Mouse (Mus musculus): Measurements from ENCODE around the gene Zscan29. TPM values are rescaled to one million over a fixed set of nuclear protein-coding genes. Genes with fewer than 3 reads are reported as not detected.
A peak's percentile ranks its signal among the peaks of the same experiment; 100 is the strongest.
"Not testable (repeated sequence)": the region's sequence is repeated elsewhere in the genome, so short reads cannot be mapped to it uniquely, and the experiment has no call there.

Gene Zscan29
- total RNA-seq, 2 experiments from 2014 or later, result 15.1 to 18.2 TPM

DNA sequence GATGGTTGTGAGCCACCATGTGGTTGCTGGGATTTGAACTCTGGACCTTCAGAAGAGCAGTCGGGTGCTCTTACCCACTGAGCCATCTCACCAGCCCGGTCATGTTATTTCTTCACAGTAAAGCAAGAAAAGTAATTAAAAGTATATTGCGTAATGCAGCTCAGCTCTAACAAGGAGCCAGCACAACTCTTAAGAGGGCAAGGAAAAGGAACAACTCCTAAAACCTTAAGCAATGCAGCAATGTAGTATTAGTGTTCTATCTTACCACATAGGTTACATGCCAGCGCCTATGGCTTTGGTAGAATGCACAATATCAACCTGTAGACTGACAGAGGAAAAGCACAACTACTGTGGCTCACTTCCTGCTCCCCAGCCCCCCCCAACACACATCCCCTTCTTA, 33.6 kb downstream of the Zscan29 start:
- no peak for DNase-seq

- DNase-seq, result no peak
Observed at GRCm38 (mm10) chr2:121132822-121133221, 38.1 kb downstream of the Zscan29 start.

GRCm38 (mm10) chr2:121128865-121129620, 41.9 kb downstream of the Zscan29 start:
- peak; percentile 13 to 39 for DNase-seq

DNA sequence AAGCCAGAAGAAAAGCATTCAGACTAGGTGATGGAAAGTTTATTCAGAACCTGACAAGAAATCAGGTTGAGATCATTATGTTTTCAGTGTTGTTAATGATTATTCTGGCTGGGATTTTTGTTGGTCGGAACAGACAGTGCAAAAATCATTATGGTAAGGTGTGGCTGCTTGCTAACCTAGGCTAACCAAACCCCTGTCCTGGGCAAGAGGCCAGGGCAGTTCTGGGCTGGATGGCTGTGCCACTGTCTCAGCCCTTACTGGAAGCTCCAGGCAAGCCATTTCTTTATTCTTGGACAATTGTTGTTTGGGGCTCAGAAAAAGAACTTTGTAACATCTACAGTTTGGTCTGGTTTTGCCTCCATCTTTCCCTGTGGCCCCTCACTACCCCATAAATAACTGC, 43.4 kb downstream of the Zscan29 start:
- no peak for DNase-seq

DNA sequence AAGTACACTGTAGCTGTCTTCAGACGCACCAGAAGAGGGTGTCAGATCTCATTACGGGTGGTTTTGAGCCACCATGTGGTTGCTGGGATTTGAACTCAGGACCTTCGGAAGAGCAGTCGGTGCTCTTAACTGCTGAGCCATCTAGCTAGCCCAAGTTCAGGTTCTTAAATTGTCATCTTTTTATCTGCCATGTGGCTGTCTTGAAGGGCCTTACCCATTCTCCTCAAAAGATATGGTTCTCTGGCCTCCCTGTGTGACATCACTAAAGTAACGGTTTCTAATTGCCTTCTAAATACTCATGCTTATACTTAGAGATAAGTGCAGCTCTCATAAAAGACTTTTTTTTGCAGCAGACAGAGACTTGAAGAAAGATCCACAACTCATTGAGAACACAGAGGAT, 44.6 kb downstream of the Zscan29 start:
- not testable (repeated sequence) for DNase-seq

- no peak for DNase-seq
Observed at GRCm38 (mm10) chr2:121119260-121119659, 51.7 kb downstream of the Zscan29 start.

DNA sequence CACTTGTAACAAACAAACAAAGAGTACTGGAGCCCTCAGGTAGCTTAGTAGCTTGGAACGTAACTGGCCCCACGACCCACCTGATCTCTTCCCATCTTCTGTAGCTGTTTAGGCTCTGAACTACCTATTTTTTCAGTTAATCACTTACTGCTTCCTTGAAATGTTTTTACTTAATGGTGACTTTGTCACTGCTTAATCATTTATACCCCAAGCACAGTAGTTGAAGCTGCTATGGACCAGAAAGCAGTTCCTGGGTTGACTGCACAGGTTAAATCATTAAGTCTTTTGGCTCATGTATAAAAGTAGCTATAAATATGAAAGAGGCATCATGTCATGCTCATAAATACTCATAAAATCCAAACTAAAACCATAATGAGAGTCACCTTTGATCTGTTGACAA, 55.5 kb downstream of the Zscan29 start:
- no peak for DNase-seq

- no peak for DNase-seq
Observed at GRCm38 (mm10) chr2:121109695-121110094, 61.2 kb downstream of the Zscan29 start, which contains the start of gene Tgm7. Gene Tgm7 (minus strand): TSS chr2:121109795.

Other genes with a start within 250 kb of the Zscan29 start
- gene Ubr1, start 200.4 kb downstream of the Zscan29 start, total RNA-seq (2021), result 10 to 100 TPM; 31.9 to 36.2 TPM
- gene Tmem62, start 194.1 kb downstream of the Zscan29 start, total RNA-seq (2021), result 10 to 100 TPM; 10.6 to 23.8 TPM
- 10 to 100 TPM; 41.7 to 50.2 TPM for gene Ccndbp1, start 162.7 kb downstream of the Zscan29 start, total RNA-seq (2021)
- gene Epb42, start 134.1 kb downstream of the Zscan29 start, total RNA-seq (2021), result not detected
- gene Tgm5, start 85.3 kb downstream of the Zscan29 start, total RNA-seq (2021), result not detected
- gene Tgm7, start 61.3 kb downstream of the Zscan29 start, total RNA-seq (2021), result not detected
- 10 to 100 TPM; 19.4 to 21.4 TPM for gene Adal, start 30.7 kb downstream of the Zscan29 start, total RNA-seq (2021)
- gene Lcmt2, start 30.5 kb downstream of the Zscan29 start, total RNA-seq (2021), result 10 to 100 TPM in 1 of 2 experiments, 1 to 10 TPM in 1; 9.0 to 10.2 TPM
- 10 to 100 TPM; 36.6 to 44.3 TPM for gene Tubgcp4, start 471 bp downstream of the Zscan29 start, total RNA-seq (2021)
- gene Trp53bp1, start 100.3 kb upstream of the Zscan29 start, total RNA-seq (2021), result 10 to 100 TPM; 59.0 to 73.9 TPM
- 1 to 10 TPM; 6.0 to 7.0 TPM for gene Map1a, start 118.5 kb upstream of the Zscan29 start, total RNA-seq (2021)
- 10 to 100 TPM; 49.5 to 50.3 TPM for gene Ppip5k1, start 184.3 kb upstream of the Zscan29 start, total RNA-seq (2021)
- 1 to 10 TPM; 5.8 to 6.6 TPM for gene Ckmt1, start 186.6 kb upstream of the Zscan29 start, total RNA-seq (2021)
- under 1 TPM; 0.10 to 0.76 TPM for gene Strc, start 216.0 kb upstream of the Zscan29 start, total RNA-seq (2021)
- gene Pdia3, start 242.7 kb upstream of the Zscan29 start, total RNA-seq (2021), result 100 to 1,000 TPM; 412 to 415 TPM
- gene Catsper2, start 242.7 kb upstream of the Zscan29 start, total RNA-seq (2021), result 1 to 10 TPM; 1.9 to 2.9 TPM